Mouse (Mus musculus): ENCODE measurements around the gene Cd6. TPM values are rescaled to one million over a fixed set of nuclear protein-coding genes. Genes with fewer than 3 reads are reported as not detected.

Cd6 gene
- polyA plus RNA-seq, 1 experiment from 2014 or later, result not detected

GRCm38 (mm10) chr19:10787406-10787805 lies 42.5 kb downstream of the Cd6 start:
- H3K9ac ChIP-seq, result no peak overlapping the region
- H3K9me3 ChIP-seq (replicated peaks), result no peaks in the 10 kb centered on the region
- peaks cover 14% of the 10 kb centered on the region for H3K4me1 ChIP-seq
- H3K4me2 ChIP-seq (replicated peaks), result no peak overlapping the region
- H3K36me3 ChIP-seq, result no peaks in the 10 kb centered on the region
- H3K4me3 ChIP-seq, result no peak overlapping the region
- H3K27me3 ChIP-seq, result no peaks in the 10 kb centered on the region
- 73% methylated on average over 4 of the region's 4 CpGs for WGBS
- H3K27ac ChIP-seq, result no peak overlapping the region
- no peak for ATAC-seq (ENCODE audit: low FRiP score)

- peaks cover 14% of the 10 kb centered on the region for H3K4me1 ChIP-seq
- no peaks in the 10 kb centered on the region for H3K27me3 ChIP-seq
- ATAC-seq (ENCODE audit: low FRiP score), result no peak
- no peak overlapping the region for H3K9ac ChIP-seq
- no peak overlapping the region for H3K4me2 ChIP-seq (replicated peaks)
- H3K4me3 ChIP-seq, result no peak overlapping the region
- H3K36me3 ChIP-seq, result no peaks in the 10 kb centered on the region
- 93% methylated on average over 6 of the region's 6 CpGs for WGBS
- H3K27ac ChIP-seq, result no peak overlapping the region
- no peaks in the 10 kb centered on the region for H3K9me3 ChIP-seq (replicated peaks)
Measured at GRCm38 (mm10) chr19:10786753-10787152, 43.1 kb downstream of the Cd6 start.

DNA sequence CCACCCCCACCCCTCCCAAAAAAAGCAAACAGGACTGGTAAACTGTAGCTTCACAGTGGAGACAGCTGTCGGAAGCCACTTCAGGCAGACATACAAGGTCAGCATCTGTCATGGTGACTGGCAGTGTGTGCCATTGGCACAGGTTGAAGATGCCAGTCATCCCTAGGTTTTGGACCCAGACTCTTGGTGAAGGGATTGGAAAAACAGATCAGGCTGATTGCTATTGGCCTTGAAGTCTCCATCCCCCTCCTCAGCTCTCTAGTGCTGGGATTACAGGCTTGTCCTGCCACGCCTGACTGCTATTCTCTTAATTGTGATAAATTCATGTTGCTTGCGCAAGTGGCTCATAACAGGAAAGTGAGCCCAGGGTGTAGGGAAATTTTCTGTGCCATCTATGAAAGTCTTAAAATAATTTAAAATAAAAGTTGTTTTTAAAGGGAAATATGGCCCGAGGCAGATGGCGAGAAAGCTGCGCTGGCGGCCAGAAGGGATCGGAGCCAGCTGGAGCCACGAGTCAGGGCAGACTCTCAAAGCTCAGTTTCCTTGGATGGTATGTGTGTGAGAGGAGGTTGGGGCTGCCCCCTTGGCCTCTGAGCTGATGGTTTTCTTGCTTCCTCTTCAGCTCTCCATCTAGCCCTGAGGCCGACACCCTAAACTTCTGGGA lies 44.9 kb downstream of the Cd6 start:
- no peak overlapping the region for H3K9ac ChIP-seq
- no peaks in the 10 kb centered on the region for H3K27me3 ChIP-seq
- H3K4me2 ChIP-seq (replicated peaks), result no peak overlapping the region
- 0 out of 2 replicates have a peak, but pooled peaks have one; percentile 23 for ATAC-seq (ENCODE audit: low FRiP score)
- WGBS, result 74% methylated on average over 10 of the region's 10 CpGs
- peaks cover 14% of the 10 kb centered on the region for H3K4me1 ChIP-seq
- no peak overlapping the region for H3K27ac ChIP-seq
- no peak overlapping the region for H3K4me3 ChIP-seq
- H3K9me3 ChIP-seq (replicated peaks), result no peaks in the 10 kb centered on the region
- no peaks in the 10 kb centered on the region for H3K36me3 ChIP-seq

- Histone ChIP-seq H3K36me3 (no peaks in the 10 kb centered on the region), H3K4me2 (replicated peaks) (no peak overlapping the region), H3K4me3 (no peak overlapping the region), H3K4me1 (peaks cover 14% of the 10 kb centered on the region), H3K27me3 (no peaks in the 10 kb centered on the region), H3K27ac (no peak overlapping the region), H3K9ac (no peak overlapping the region), H3K9me3 (replicated peaks) (no peaks in the 10 kb centered on the region)
- no peak for ATAC-seq (ENCODE audit: low FRiP score)
- 28% methylated on average over 3 of the region's 3 CpGs for WGBS
Measured at GRCm38 (mm10) chr19:10784061-10784460, 45.8 kb downstream of the Cd6 start.

GRCm38 (mm10) chr19:10783168-10783567 lies 46.7 kb downstream of the Cd6 start:
- Histone ChIP-seq H3K4me2 (replicated peaks) (no peak overlapping the region), H3K27ac (no peak overlapping the region), H3K27me3 (no peaks in the 10 kb centered on the region), H3K4me1 (peaks cover 14% of the 10 kb centered on the region), H3K9me3 (replicated peaks) (no peaks in the 10 kb centered on the region), H3K9ac (no peak overlapping the region), H3K4me3 (no peak overlapping the region), H3K36me3 (no peaks in the 10 kb centered on the region)
- WGBS, result 89% methylated on average over 4 of the region's 4 CpGs
- ATAC-seq (ENCODE audit: low FRiP score), result no peak

GRCm38 (mm10) chr19:10781641-10782040 lies 48.2 kb downstream of the Cd6 start:
- no peaks in the 10 kb centered on the region for H3K9me3 ChIP-seq (replicated peaks)
- H3K4me2 ChIP-seq (replicated peaks), result no peak overlapping the region
- no peaks in the 10 kb centered on the region for H3K36me3 ChIP-seq
- peaks cover 14% of the 10 kb centered on the region for H3K4me1 ChIP-seq
- H3K9ac ChIP-seq, result no peak overlapping the region
- no peak overlapping the region for H3K4me3 ChIP-seq
- no peaks in the 10 kb centered on the region for H3K27me3 ChIP-seq
- ATAC-seq (ENCODE audit: low FRiP score), result no peak
- H3K27ac ChIP-seq, result no peak overlapping the region
- 85% methylated on average over 4 of the region's 4 CpGs for WGBS

DNA sequence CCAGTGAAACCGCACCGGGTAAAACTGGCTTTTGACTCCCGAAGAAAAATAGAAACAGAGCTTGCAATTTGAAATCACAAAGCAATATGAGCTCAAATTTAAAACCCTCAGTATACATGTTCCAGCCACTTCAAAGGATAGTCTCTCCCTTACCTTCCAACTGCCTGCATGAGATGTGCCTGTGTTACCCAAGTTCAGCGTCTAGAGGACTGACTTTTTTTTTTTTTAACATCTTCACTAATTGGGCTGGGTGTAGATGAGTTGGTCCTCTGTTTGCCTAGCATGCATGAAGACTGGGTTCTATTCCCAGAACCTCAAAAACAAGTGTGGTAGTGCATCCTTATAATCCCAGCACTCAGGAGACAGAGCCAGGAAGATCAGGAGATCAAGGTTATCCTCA lies 53.0 kb downstream of the Cd6 start:
- Histone ChIP-seq H3K4me1 (no peaks in the 10 kb centered on the region), H3K9me3 (replicated peaks) (no peaks in the 10 kb centered on the region), H3K27me3 (no peaks in the 10 kb centered on the region), H3K36me3 (no peaks in the 10 kb centered on the region), H3K4me2 (replicated peaks) (no peak overlapping the region), H3K9ac (no peak overlapping the region), H3K27ac (no peak overlapping the region), H3K4me3 (no peak overlapping the region)
- 91% methylated on average over 4 of the region's 4 CpGs for WGBS
- no peak for ATAC-seq (ENCODE audit: low FRiP score)

DNA sequence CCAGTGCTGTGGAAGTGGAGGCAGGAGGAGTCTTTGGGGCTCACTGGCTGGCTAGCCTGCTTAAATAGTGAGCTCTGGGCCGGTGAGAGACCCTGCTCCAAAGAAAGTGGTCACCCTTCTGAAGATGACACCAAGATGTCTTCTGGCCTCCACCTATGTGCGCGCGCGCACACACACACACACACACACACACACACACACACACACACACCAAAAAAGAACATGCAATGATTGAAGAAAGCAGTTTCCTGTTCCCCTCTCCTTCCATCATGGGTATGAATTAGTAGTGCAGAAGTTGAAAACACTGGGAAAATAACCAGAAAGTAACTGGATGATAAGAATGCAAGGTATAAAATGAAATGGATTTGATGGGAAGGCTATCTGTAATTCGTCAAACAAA lies 55.7 kb downstream of the Cd6 start:
- ATAC-seq (ENCODE audit: low FRiP score), result no peak
- Histone ChIP-seq H3K4me2 (replicated peaks) (no peak overlapping the region), H3K27me3 (no peaks in the 10 kb centered on the region), H3K27ac (no peak overlapping the region), H3K4me1 (peaks cover 8% of the 10 kb centered on the region), H3K4me3 (no peak overlapping the region), H3K9me3 (replicated peaks) (no peaks in the 10 kb centered on the region), H3K36me3 (no peaks in the 10 kb centered on the region), H3K9ac (no peak overlapping the region)
- 94% methylated on average over 6 of the region's 6 CpGs for WGBS

DNA sequence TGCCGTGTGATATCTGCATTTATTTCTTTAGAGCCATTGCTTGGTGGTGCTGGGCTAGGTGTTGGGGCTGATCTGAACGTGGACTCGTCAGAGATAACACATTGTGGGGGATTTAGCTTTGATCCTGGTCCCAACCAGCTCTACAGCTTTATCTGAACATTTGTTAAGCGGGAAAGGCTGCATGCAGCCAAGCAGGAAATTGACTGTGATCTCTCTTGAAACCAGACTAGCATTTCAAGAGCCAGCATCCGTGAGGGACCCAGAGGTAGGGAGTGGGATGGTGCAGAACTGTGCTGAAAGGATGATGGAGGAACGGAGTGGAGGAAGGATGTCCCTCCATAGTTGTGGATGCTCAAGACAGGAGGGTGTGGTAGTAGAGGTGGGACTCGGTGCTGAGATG lies 56.5 kb downstream of the Cd6 start:
- no peaks in the 10 kb centered on the region for H3K27me3 ChIP-seq
- WGBS, result 82% methylated on average over 7 of the region's 7 CpGs

GRCm38 (mm10) chr19:10772866-10773265 lies 57.0 kb downstream of the Cd6 start:
- Histone ChIP-seq H3K4me1 (peaks cover 15% of the 10 kb centered on the region), H3K4me2 (replicated peaks) (no peak overlapping the region), H3K36me3 (no peaks in the 10 kb centered on the region), H3K9me3 (replicated peaks) (no peaks in the 10 kb centered on the region), H3K27me3 (no peaks in the 10 kb centered on the region), H3K27ac (no peak overlapping the region), H3K9ac (no peak overlapping the region), H3K4me3 (no peak overlapping the region)
- ATAC-seq (ENCODE audit: low FRiP score), result no peak
- WGBS, result 95% methylated on average over 10 of the region's 10 CpGs

More for the DNA sequence above, 56.5 kb downstream of the Cd6 start:
- Histone ChIP-seq H3K9me3 (replicated peaks) (no peaks in the 10 kb centered on the region), H3K36me3 (no peaks in the 10 kb centered on the region), H3K4me3 (no peak overlapping the region), H3K27ac (no peak overlapping the region), H3K9ac (no peak overlapping the region), H3K4me2 (replicated peaks) (no peak overlapping the region), H3K4me1 (peaks cover 14% of the 10 kb centered on the region)
- ATAC-seq (ENCODE audit: low FRiP score), result no peak

DNA sequence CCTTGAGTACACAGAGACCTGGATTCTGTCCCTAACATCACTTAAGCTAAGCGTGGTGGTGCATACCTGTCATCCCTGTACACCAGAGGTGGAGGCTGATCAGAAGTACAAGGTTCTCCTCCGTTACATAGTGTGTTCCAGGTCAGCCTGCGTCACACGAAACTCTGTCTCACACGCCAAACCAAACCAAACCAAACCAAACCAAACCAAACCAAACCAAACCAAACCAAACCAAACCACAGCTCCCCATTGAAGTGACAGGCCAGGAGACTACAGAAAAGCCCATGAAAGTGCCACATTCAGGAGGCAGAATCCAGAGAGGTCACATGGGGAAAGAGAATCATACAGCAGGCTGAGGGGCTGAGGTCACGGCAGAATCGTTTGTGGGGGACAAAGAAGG lies 57.9 kb downstream of the Cd6 start:
- 81% methylated on average over 7 of the region's 7 CpGs for WGBS

GRCm38 (mm10) chr19:10769429-10770195 lies 60.2 kb downstream of the Cd6 start:
- WGBS, result 64% methylated on average over 12 of the region's 12 CpGs
- ATAC-seq (ENCODE audit: low FRiP score), result no peak

More for the DNA sequence above, 57.9 kb downstream of the Cd6 start:
- ATAC-seq (ENCODE audit: low FRiP score), result no peak
- Histone ChIP-seq H3K27ac (no peak overlapping the region), H3K4me1 (peaks cover 15% of the 10 kb centered on the region), H3K4me3 (no peak overlapping the region), H3K27me3 (no peaks in the 10 kb centered on the region), H3K4me2 (replicated peaks) (no peak overlapping the region), H3K36me3 (no peaks in the 10 kb centered on the region), H3K9ac (no peak overlapping the region), H3K9me3 (replicated peaks) (no peaks in the 10 kb centered on the region)

More at GRCm38 (mm10) chr19:10769429-10770195, 60.2 kb downstream of the Cd6 start:
- no peak overlapping the region for H3K9ac ChIP-seq
- H3K4me3 ChIP-seq, result no peak overlapping the region
- peaks cover 15% of the 10 kb centered on the region for H3K4me1 ChIP-seq
- no peaks in the 10 kb centered on the region for H3K36me3 ChIP-seq
- peak overlapping the region; percentile 69 for H3K27ac ChIP-seq
- no peaks in the 10 kb centered on the region for H3K27me3 ChIP-seq
- H3K4me2 ChIP-seq (replicated peaks), result no peak overlapping the region
- H3K9me3 ChIP-seq (replicated peaks), result no peaks in the 10 kb centered on the region

Data from hindbrain, embryonic 12.5 days (tissue).